Mouse (Mus musculus): ENCODE data around the gene Luc7l3.

DNA sequence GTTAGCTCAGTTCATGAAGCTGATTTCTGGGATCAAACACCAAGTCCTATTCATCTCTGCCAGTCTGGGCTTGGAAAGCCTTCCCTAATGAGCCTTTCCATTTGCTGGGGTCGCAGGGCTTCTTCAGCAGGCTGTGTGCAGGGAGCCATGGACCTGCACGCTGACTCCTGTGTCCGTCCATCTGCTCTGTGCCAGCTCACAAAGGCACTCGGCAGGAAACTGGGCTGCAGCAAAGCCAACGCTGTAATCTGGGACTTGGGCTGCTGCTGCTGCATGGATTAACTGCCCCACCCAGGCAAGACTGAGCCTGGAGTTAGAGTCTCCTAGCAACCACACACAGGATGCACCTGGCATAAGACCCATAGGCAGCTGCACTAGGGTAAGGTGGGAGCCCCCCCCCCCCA lies 22.2 kb upstream of the Luc7l3 start:
- TF ChIP-seq CTCF (IDR thresholded peaks at IDR 0.05; ENCODE audit: low read depth) (no peak), EP300 (IDR thresholded peaks at IDR 0.05; ENCODE audit: low read depth) (no peak)

All from liver, postnatal 0 days (tissue).